Mouse (Mus musculus) lung, adult 2 months (tissue): ENCODE data around the gene Gm29609.

ENCODE experiments used
- CTCF ChIP-seq: fragments of 200-500 bp; IDR thresholded peaks from 2 replicates; pipeline ENCODE4 v1.5.1; 2011; ENCODE audit warnings: mild to moderate bottlenecking, low read length, control low read depth; ENCODE audit not compliant: insufficient read depth
- POLR2A ChIP-seq: fragments of 200-500 bp; IDR thresholded peaks from 2 replicates; pipeline ENCODE4 v1.6.1; 2011; ENCODE audit warnings: low read depth, mild to moderate bottlenecking, control low read depth, low read length, borderline replicate concordance; ENCODE audit errors: extremely low read depth

- TF ChIP-seq CTCF, result no peak
- TF ChIP-seq POLR2A, result no peak
These were observed 73.8 kb downstream of the Gm29609 start, which contains the start of gene Dnajc5g for GRCm38 (mm10) chr5:31105814-31106335.
